Mouse (Mus musculus): ENCODE measurements around the gene Btla. TPM values are rescaled to one million over a fixed set of nuclear protein-coding genes. Genes with fewer than 3 reads are reported as not detected.

Btla gene
- polyA plus RNA-seq, 1 experiment from 2014 or later = 0.30 TPM

DNA sequence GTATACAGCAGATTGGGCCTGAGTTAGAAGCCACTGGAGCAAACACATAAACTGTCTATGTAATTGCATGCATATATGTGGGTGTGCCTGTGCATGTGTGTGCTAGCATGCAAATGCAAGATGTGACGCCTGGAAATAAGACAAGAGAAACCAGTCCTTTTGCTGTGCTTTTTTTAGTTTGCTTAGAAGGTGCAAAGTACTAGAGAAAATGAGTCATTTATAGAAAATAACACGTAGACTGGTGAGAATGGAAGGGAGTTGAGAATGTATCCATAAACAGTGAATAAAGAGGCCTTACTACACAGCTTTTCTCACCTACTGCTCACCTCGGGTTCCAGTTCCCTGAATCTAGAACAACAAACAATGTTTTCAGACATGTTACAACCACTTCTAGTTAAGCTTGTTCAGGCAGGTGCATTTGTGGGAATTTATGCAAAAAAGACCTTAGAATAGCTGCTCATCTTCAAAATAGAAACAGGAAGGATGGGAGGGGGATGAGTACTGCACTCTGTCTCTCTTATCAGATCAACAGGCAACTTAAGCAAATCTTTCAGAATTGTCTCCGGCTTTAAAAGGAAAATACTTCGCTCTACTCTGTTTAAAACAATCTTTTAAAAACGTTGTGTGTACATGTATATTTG, 27.8 kb downstream of the Btla start:
- H3K27ac ChIP-seq (ENCODE audit: low read length) = no peak overlapping the region
- 73% methylated on average over 6 of the region's 6 CpGs for WGBS

DNA sequence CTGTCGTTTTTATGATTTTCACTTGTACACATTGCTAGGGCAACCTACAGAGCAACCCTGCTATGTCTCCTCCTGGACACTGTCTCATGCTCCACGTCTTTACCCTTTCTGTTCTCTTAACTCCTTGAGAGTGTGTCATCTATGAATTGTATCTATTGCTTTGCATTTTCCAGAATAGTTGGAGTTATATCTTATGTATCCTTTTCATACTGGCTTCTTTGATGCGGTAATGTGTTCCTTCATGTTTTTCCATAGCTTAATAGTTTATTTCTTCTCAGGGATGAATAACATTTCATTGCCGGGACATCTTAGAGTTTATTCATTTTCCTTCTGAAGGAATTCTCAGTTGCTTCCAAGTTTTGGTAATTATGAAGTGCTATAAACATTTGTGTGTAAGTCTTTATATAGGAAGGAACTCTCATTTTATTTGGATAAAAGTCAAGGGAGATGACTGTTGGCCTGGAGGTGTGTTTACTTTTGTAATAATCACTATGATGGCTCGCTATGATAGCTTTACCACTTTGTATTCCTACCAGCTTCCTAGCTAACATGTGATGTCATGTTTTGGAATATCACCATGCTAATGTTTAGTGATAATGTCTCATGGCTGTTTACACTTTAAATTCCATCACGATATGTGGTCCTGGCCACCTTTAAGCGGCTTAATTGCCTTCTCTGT, 31.2 kb downstream of the Btla start:
- no peaks in the 10 kb centered on the region for H3K9me3 ChIP-seq (replicated peaks; ENCODE audit: control insufficient read depth, low read length)
- H3K9ac ChIP-seq (ENCODE audit: low read length) = no peak overlapping the region
- H3K27me3 ChIP-seq (ENCODE audit: control insufficient read depth, insufficient read depth, low read length) = no peaks in the 10 kb centered on the region
- no peaks in the 10 kb centered on the region for H3K4me1 ChIP-seq (ENCODE audit: control insufficient read depth, insufficient read depth, low read length)
- no peak overlapping the region for H3K27ac ChIP-seq (ENCODE audit: low read length)
- 67% methylated on average over 7 of the region's 7 CpGs for WGBS
- H3K4me3 ChIP-seq (replicated peaks; ENCODE audit: low read length) = no peak overlapping the region
- ATAC-seq (ENCODE audit: insufficient read depth, low FRiP score) = no peak
- no peak overlapping the region for H3K4me2 ChIP-seq (ENCODE audit: low read depth, low read length)
- no peaks in the 10 kb centered on the region for H3K36me3 ChIP-seq (ENCODE audit: control insufficient read depth, insufficient read depth, low read length)

More for the DNA sequence above, 27.8 kb downstream of the Btla start:
- H3K36me3 ChIP-seq (ENCODE audit: control insufficient read depth, insufficient read depth, low read length) = no peaks in the 10 kb centered on the region
- no peaks in the 10 kb centered on the region for H3K27me3 ChIP-seq (ENCODE audit: control insufficient read depth, insufficient read depth, low read length)
- H3K4me1 ChIP-seq (ENCODE audit: control insufficient read depth, insufficient read depth, low read length) = no peaks in the 10 kb centered on the region
- H3K9me3 ChIP-seq (replicated peaks; ENCODE audit: control insufficient read depth, low read length) = no peaks in the 10 kb centered on the region
- H3K4me3 ChIP-seq (replicated peaks; ENCODE audit: low read length) = no peak overlapping the region
- ATAC-seq (ENCODE audit: insufficient read depth, low FRiP score) = no peak
- no peak overlapping the region for H3K9ac ChIP-seq (ENCODE audit: low read length)
- H3K4me2 ChIP-seq (ENCODE audit: low read depth, low read length) = no peak overlapping the region

DNA sequence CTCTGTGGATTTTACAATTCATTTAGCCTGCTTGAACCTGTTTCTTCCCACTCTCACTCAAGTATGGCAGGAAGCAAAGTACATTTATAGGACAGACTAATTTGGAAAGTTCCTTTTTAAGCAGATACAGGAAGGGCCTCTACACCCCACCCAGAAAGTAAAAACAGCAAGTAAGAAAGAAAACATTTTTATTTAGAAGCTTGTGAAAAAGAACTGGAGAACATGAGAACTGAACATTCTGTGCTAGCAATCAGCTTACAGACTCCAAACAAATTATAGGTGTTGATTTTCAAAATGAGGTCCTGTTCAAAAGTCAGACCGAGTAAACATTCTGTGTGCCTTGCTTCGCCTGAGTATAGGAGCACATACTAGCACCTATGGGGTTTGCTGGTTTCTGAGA, 32.8 kb downstream of the Btla start:
- Histone ChIP-seq H3K9ac (ENCODE audit: low read length) (no peak overlapping the region), H3K9me3 (replicated peaks; ENCODE audit: control insufficient read depth, low read length) (no peaks in the 10 kb centered on the region), H3K27ac (ENCODE audit: low read length) (no peak overlapping the region), H3K4me3 (replicated peaks; ENCODE audit: low read length) (no peak overlapping the region), H3K4me2 (ENCODE audit: low read depth, low read length) (no peak overlapping the region), H3K36me3 (ENCODE audit: control insufficient read depth, insufficient read depth, low read length) (no peaks in the 10 kb centered on the region), H3K4me1 (ENCODE audit: control insufficient read depth, insufficient read depth, low read length) (no peaks in the 10 kb centered on the region), H3K27me3 (ENCODE audit: control insufficient read depth, insufficient read depth, low read length) (no peaks in the 10 kb centered on the region)
- WGBS = 81% methylated on average over 2 of the region's 2 CpGs
- ATAC-seq (ENCODE audit: insufficient read depth, low FRiP score) = no peak

DNA sequence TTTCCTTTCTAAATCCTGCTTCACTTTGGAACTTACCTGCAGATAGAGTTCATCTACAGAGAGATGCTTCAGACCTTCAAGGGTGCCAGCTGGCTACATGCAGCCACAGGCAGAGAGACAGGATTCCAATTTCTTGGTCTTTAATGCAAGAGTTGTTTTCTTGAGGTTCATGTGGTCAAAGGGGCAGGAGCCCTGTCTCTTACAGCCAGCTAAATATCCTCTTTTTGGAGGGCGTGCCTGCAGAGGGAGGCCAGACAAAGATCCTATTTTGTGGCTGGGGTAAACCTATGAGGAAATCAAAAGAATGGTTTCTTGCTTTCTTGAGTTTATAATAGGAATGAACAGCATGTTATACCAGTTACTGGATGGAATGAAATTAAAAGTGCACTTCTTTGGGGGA, 33.5 kb downstream of the Btla start:
- no peaks in the 10 kb centered on the region for H3K9me3 ChIP-seq (replicated peaks; ENCODE audit: control insufficient read depth, low read length)
- no peaks in the 10 kb centered on the region for H3K27me3 ChIP-seq (ENCODE audit: control insufficient read depth, insufficient read depth, low read length)
- no peak overlapping the region for H3K4me3 ChIP-seq (replicated peaks; ENCODE audit: low read length)
- H3K36me3 ChIP-seq (ENCODE audit: control insufficient read depth, insufficient read depth, low read length) = no peaks in the 10 kb centered on the region
- H3K27ac ChIP-seq (ENCODE audit: low read length) = no peak overlapping the region
- 89% methylated on average over 1 of the region's 1 CpGs for WGBS
- no peaks in the 10 kb centered on the region for H3K4me1 ChIP-seq (ENCODE audit: control insufficient read depth, insufficient read depth, low read length)
- H3K4me2 ChIP-seq (ENCODE audit: low read depth, low read length) = no peak overlapping the region
- no peak overlapping the region for H3K9ac ChIP-seq (ENCODE audit: low read length)
- no peak for ATAC-seq (ENCODE audit: insufficient read depth, low FRiP score)

DNA sequence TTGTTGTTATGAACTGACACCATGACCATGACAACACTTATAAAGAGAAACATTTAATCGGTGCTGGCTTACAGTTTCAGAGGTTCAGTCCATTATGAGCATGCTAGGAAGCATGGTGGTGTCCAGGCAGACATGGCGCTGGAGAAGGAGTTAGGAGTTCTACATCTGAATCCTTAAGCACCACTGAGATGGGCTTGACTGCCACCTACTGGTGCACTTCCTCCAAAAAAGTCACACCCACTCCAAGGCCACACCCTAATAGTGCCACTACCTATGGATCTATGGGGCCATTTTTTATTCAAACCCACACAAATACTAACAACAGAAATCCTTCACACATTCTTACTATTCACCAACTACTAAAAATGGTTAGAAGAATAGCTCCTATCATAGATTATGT, 35.5 kb downstream of the Btla start:
- Histone ChIP-seq H3K4me3 (replicated peaks; ENCODE audit: low read length) (no peak overlapping the region), H3K36me3 (ENCODE audit: control insufficient read depth, insufficient read depth, low read length) (no peaks in the 10 kb centered on the region), H3K4me2 (ENCODE audit: low read depth, low read length) (no peak overlapping the region), H3K9ac (ENCODE audit: low read length) (no peak overlapping the region), H3K9me3 (replicated peaks; ENCODE audit: control insufficient read depth, low read length) (no peaks in the 10 kb centered on the region), H3K27me3 (ENCODE audit: control insufficient read depth, insufficient read depth, low read length) (no peaks in the 10 kb centered on the region), H3K27ac (ENCODE audit: low read length) (no peak overlapping the region), H3K4me1 (ENCODE audit: control insufficient read depth, insufficient read depth, low read length) (no peaks in the 10 kb centered on the region)
- ATAC-seq (ENCODE audit: insufficient read depth, low FRiP score) = no peak
- WGBS = 84% methylated on average over 2 of the region's 2 CpGs

DNA sequence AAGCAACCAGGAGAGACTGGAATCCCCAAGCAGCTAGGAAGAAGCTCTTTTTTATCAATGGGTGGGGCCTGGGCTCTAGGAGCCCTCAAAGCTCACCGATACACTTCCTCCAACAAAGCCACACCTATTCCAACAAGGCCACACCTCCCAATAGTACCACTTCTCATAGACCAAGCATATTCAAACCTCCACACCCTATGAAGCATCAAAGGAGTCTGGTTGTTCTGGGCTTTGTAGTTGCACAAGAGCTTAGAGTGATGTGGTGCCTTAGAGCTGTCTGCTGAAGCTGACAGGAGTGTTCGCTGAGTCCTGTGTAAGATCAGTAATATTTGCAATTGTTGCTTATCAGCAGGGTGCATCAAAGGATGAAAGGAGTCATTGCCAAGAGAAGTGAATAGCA, 37.2 kb downstream of the Btla start:
- Histone ChIP-seq H3K9ac (ENCODE audit: low read length) (no peak overlapping the region), H3K27me3 (ENCODE audit: control insufficient read depth, insufficient read depth, low read length) (no peaks in the 10 kb centered on the region), H3K9me3 (replicated peaks; ENCODE audit: control insufficient read depth, low read length) (no peaks in the 10 kb centered on the region), H3K4me2 (ENCODE audit: low read depth, low read length) (no peak overlapping the region), H3K36me3 (ENCODE audit: control insufficient read depth, insufficient read depth, low read length) (no peaks in the 10 kb centered on the region), H3K27ac (ENCODE audit: low read length) (no peak overlapping the region), H3K4me1 (ENCODE audit: control insufficient read depth, insufficient read depth, low read length) (no peaks in the 10 kb centered on the region), H3K4me3 (replicated peaks; ENCODE audit: low read length) (no peak overlapping the region)
- WGBS = 82% methylated on average over 2 of the region's 2 CpGs
- ATAC-seq (ENCODE audit: insufficient read depth, low FRiP score) = no peak

DNA sequence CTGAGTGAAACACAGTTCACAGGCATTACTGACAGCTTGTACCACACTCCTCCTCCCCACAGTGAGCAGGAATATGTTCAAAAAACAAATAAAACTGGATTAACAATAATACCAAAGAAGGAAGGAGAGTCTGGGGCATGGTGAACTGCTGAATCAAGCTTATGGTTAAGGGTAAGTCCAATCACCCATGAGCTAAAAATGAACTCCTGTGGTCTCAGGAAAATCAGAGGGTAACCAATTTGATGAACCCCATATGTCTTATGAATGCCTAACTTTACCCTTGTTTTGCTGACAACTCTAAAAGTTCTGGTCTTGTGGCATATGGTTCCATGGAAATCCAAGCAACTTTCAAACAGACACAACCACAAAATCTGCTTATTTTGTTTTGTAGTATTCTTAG, 37.9 kb downstream of the Btla start:
- H3K4me1 ChIP-seq (ENCODE audit: control insufficient read depth, insufficient read depth, low read length) = no peaks in the 10 kb centered on the region
- no peak overlapping the region for H3K27ac ChIP-seq (ENCODE audit: low read length)
- H3K9me3 ChIP-seq (replicated peaks; ENCODE audit: control insufficient read depth, low read length) = no peaks in the 10 kb centered on the region
- H3K36me3 ChIP-seq (ENCODE audit: control insufficient read depth, insufficient read depth, low read length) = no peaks in the 10 kb centered on the region
- ATAC-seq (ENCODE audit: insufficient read depth, low FRiP score) = no peak
- H3K9ac ChIP-seq (ENCODE audit: low read length) = no peak overlapping the region
- H3K4me3 ChIP-seq (replicated peaks; ENCODE audit: low read length) = no peak overlapping the region
- H3K27me3 ChIP-seq (ENCODE audit: control insufficient read depth, insufficient read depth, low read length) = no peaks in the 10 kb centered on the region
- H3K4me2 ChIP-seq (ENCODE audit: low read depth, low read length) = no peak overlapping the region

DNA sequence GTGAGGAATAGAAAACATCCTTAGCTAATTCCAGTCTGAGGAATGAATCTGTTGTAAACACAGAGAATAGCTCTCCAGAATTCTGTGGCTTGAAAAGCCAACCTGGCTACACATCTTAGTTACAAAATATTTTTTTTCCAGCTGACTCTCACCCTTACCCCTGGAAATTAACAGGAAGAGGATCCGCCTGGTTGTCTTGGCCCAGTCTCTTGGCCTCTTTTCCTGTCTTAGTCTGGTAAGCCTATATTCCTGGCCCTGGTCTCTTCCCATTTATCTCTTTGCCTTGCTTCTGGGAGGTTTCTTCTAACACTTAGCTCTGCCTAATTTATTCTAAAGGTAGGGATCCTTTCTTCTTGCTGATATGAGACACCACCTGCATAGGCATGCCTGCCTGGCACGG, 45.8 kb downstream of the Btla start:
- WGBS = 55% methylated on average over 2 of the region's 2 CpGs
- Histone ChIP-seq H3K36me3 (ENCODE audit: control insufficient read depth, insufficient read depth, low read length) (no peaks in the 10 kb centered on the region), H3K4me2 (ENCODE audit: low read depth, low read length) (no peak overlapping the region), H3K27me3 (ENCODE audit: control insufficient read depth, insufficient read depth, low read length) (no peaks in the 10 kb centered on the region), H3K4me3 (replicated peaks; ENCODE audit: low read length) (no peak overlapping the region), H3K9me3 (replicated peaks; ENCODE audit: control insufficient read depth, low read length) (no peaks in the 10 kb centered on the region), H3K4me1 (ENCODE audit: control insufficient read depth, insufficient read depth, low read length) (no peaks in the 10 kb centered on the region), H3K9ac (ENCODE audit: low read length) (no peak overlapping the region), H3K27ac (ENCODE audit: low read length) (no peak overlapping the region)
- no peak for ATAC-seq (ENCODE audit: insufficient read depth, low FRiP score)

DNA sequence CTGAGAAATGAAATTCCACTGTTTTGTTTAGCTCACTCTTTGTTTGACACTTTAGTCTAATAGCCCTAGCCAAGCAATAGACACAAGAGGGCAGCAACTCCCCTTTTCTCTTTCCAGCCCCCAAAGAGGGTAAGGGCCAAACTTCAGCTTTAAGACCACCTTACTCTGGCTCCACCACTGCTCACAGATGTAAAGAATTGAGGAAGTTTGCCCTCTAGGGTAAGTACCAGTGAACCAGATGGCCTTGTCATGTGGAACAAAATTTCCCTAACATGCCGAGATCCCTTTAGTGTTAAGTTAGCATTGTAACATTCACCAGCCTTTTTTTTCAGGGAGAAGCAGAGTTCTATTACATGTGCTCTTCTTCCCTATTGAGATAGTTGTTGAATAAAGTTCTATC, 59.0 kb downstream of the Btla start:
- no peaks in the 10 kb centered on the region for H3K36me3 ChIP-seq (ENCODE audit: control insufficient read depth, insufficient read depth, low read length)
- no peak for ATAC-seq (ENCODE audit: insufficient read depth, low FRiP score)
- H3K9me3 ChIP-seq (replicated peaks; ENCODE audit: control insufficient read depth, low read length) = no peaks in the 10 kb centered on the region
- 70% methylated on average over 1 of the region's 1 CpGs for WGBS
- H3K4me2 ChIP-seq (ENCODE audit: low read depth, low read length) = no peak overlapping the region
- no peak overlapping the region for H3K4me3 ChIP-seq (replicated peaks; ENCODE audit: low read length)
- H3K9ac ChIP-seq (ENCODE audit: low read length) = no peak overlapping the region
- no peaks in the 10 kb centered on the region for H3K4me1 ChIP-seq (ENCODE audit: control insufficient read depth, insufficient read depth, low read length)
- no peaks in the 10 kb centered on the region for H3K27me3 ChIP-seq (ENCODE audit: control insufficient read depth, insufficient read depth, low read length)
- no peak overlapping the region for H3K27ac ChIP-seq (ENCODE audit: low read length)
